Mouse (Mus musculus): ENCODE measurements at regions not wholly inside any gene's neighbourhood (a gene's known extent, or its start where the extent isn't known, plus 50 kb on each side); places are given as distances from the start of the nearest gene placed in this dataset.

GRCm38 (mm10) chr7:124989456-124989855 is 455.0 kb upstream of the Kdm8 start:
- H3K27me3 ChIP-seq (ENCODE audit: control insufficient read depth, insufficient read depth, low read length): no peaks in the 10 kb centered on the region
- peaks cover 4% of the 10 kb centered on the region; the same call in 1 of the 2 replicates for H3K9me3 ChIP-seq (replicated peaks; ENCODE audit: control insufficient read depth, low read length)
- H3K9ac ChIP-seq (ENCODE audit: low read length): no peak overlapping the region
- 59% methylated on average over 5 of the region's 5 CpGs for WGBS
- ATAC-seq (replicated peaks; ENCODE audit: extremely low read depth, insufficient read depth, low FRiP score): no peak
- H3K4me1 ChIP-seq (ENCODE audit: control insufficient read depth, insufficient read depth, low read length): no peaks in the 10 kb centered on the region
- H3K27ac ChIP-seq (ENCODE audit: low read length): no peak overlapping the region
- H3K36me3 ChIP-seq (ENCODE audit: control insufficient read depth, insufficient read depth): no peaks in the 10 kb centered on the region
- H3K4me3 ChIP-seq (ENCODE audit: low read length): no peak overlapping the region
- H3K4me2 ChIP-seq (ENCODE audit: low read depth, low read length): no peak overlapping the region

- no peak overlapping the region for H3K4me2 ChIP-seq (ENCODE audit: low read depth, low read length)
- no peak overlapping the region for H3K9ac ChIP-seq (ENCODE audit: low read length)
- H3K36me3 ChIP-seq (ENCODE audit: control insufficient read depth, insufficient read depth): no peaks in the 10 kb centered on the region
- no peak overlapping the region for H3K27ac ChIP-seq (ENCODE audit: low read length)
- H3K4me1 ChIP-seq (ENCODE audit: control insufficient read depth, insufficient read depth, low read length): no peaks in the 10 kb centered on the region
- whole genome bisulfite sequencing: 54% methylated on average over 13 of the region's 13 CpGs
- no peaks in the 10 kb centered on the region for H3K27me3 ChIP-seq (ENCODE audit: control insufficient read depth, insufficient read depth, low read length)
- no peak for ATAC-seq (replicated peaks; ENCODE audit: extremely low read depth, insufficient read depth, low FRiP score)
- peaks cover 8% of the 10 kb centered on the region; the same call in 1 of the 2 replicates for H3K9me3 ChIP-seq (replicated peaks; ENCODE audit: control insufficient read depth, low read length)
- no peak overlapping the region for H3K4me3 ChIP-seq (ENCODE audit: low read length)
Measured at GRCm38 (mm10) chr7:124990695-124991094, 453.8 kb upstream of the Kdm8 start.

- Histone ChIP-seq H3K4me2 (ENCODE audit: low read depth, low read length) (no peak overlapping the region), H3K36me3 (ENCODE audit: control insufficient read depth, insufficient read depth) (no peaks in the 10 kb centered on the region), H3K4me3 (ENCODE audit: low read length) (no peak overlapping the region), H3K9ac (ENCODE audit: low read length) (no peak overlapping the region), H3K4me1 (ENCODE audit: control insufficient read depth, insufficient read depth, low read length) (no peaks in the 10 kb centered on the region), H3K27ac (ENCODE audit: low read length) (no peak overlapping the region), H3K27me3 (ENCODE audit: control insufficient read depth, insufficient read depth, low read length) (no peaks in the 10 kb centered on the region), H3K9me3 (replicated peaks; ENCODE audit: control insufficient read depth, low read length) (peaks cover 14% of the 10 kb centered on the region; the same call in 1 of the 2 replicates)
- 74% methylated on average over 1 of the region's 1 CpGs for WGBS
- no peak for ATAC-seq (replicated peaks; ENCODE audit: extremely low read depth, insufficient read depth, low FRiP score)
Measured at GRCm38 (mm10) chr7:124996538-124996937, 447.9 kb upstream of the Kdm8 start.

- Histone ChIP-seq H3K36me3 (ENCODE audit: control insufficient read depth, insufficient read depth) (no peaks in the 10 kb centered on the region), H3K27ac (ENCODE audit: low read length) (no peak overlapping the region), H3K9me3 (replicated peaks; ENCODE audit: control insufficient read depth, low read length) (peaks cover 10% of the 10 kb centered on the region; the same call in 1 of the 2 replicates), H3K4me3 (ENCODE audit: low read length) (no peak overlapping the region), H3K9ac (ENCODE audit: low read length) (no peak overlapping the region), H3K4me1 (ENCODE audit: control insufficient read depth, insufficient read depth, low read length) (no peaks in the 10 kb centered on the region), H3K27me3 (ENCODE audit: control insufficient read depth, insufficient read depth, low read length) (no peaks in the 10 kb centered on the region), H3K4me2 (ENCODE audit: low read depth, low read length) (no peak overlapping the region)
- no peak for ATAC-seq (replicated peaks; ENCODE audit: extremely low read depth, insufficient read depth, low FRiP score)
Measured at GRCm38 (mm10) chr7:125000669-125001068, 443.8 kb upstream of the Kdm8 start.

- Histone ChIP-seq H3K9me3 (replicated peaks; ENCODE audit: control insufficient read depth, low read length) (no peaks in the 10 kb centered on the region), H3K4me2 (ENCODE audit: low read depth, low read length) (no peak overlapping the region), H3K4me3 (ENCODE audit: low read length) (no peak overlapping the region), H3K27ac (ENCODE audit: low read length) (no peak overlapping the region), H3K27me3 (ENCODE audit: control insufficient read depth, insufficient read depth, low read length) (no peaks in the 10 kb centered on the region), H3K4me1 (ENCODE audit: control insufficient read depth, insufficient read depth, low read length) (no peaks in the 10 kb centered on the region), H3K36me3 (ENCODE audit: control insufficient read depth, insufficient read depth) (no peaks in the 10 kb centered on the region), H3K9ac (ENCODE audit: low read length) (no peak overlapping the region)
- no peak for ATAC-seq (replicated peaks; ENCODE audit: extremely low read depth, insufficient read depth, low FRiP score)
- 78% methylated on average over 3 of the region's 3 CpGs for WGBS
Measured at GRCm38 (mm10) chr7:125005638-125006037, 438.8 kb upstream of the Kdm8 start.

- WGBS: 61% methylated on average over 1 of the region's 1 CpGs
- no peak for ATAC-seq (replicated peaks; ENCODE audit: extremely low read depth, insufficient read depth, low FRiP score)
Measured at GRCm38 (mm10) chr7:125019259-125019658, 425.2 kb upstream of the Kdm8 start.

GRCm38 (mm10) chr7:125024944-125025343 is 419.5 kb upstream of the Kdm8 start:
- no peak overlapping the region for H3K9ac ChIP-seq (ENCODE audit: low read length)
- no peaks in the 10 kb centered on the region for H3K27me3 ChIP-seq (ENCODE audit: control insufficient read depth, insufficient read depth, low read length)
- H3K4me3 ChIP-seq (ENCODE audit: low read length): no peak overlapping the region
- no peaks in the 10 kb centered on the region for H3K36me3 ChIP-seq (ENCODE audit: control insufficient read depth, insufficient read depth)
- 65% methylated on average over 5 of the region's 5 CpGs for WGBS
- no peak overlapping the region for H3K4me2 ChIP-seq (ENCODE audit: low read depth, low read length)
- no peak overlapping the region for H3K27ac ChIP-seq (ENCODE audit: low read length)
- ATAC-seq (replicated peaks; ENCODE audit: extremely low read depth, insufficient read depth, low FRiP score): no peak
- H3K9me3 ChIP-seq (replicated peaks; ENCODE audit: control insufficient read depth, low read length): peaks cover 6% of the 10 kb centered on the region; the same call in 1 of the 2 replicates
- no peaks in the 10 kb centered on the region for H3K4me1 ChIP-seq (ENCODE audit: control insufficient read depth, insufficient read depth, low read length)

More at GRCm38 (mm10) chr7:125019259-125019658, 425.2 kb upstream of the Kdm8 start:
- H3K9ac ChIP-seq (ENCODE audit: low read length): no peak overlapping the region
- H3K4me1 ChIP-seq (ENCODE audit: control insufficient read depth, insufficient read depth, low read length): no peaks in the 10 kb centered on the region
- no peak overlapping the region for H3K4me2 ChIP-seq (ENCODE audit: low read depth, low read length)
- H3K27me3 ChIP-seq (ENCODE audit: control insufficient read depth, insufficient read depth, low read length): no peaks in the 10 kb centered on the region
- peaks cover 6% of the 10 kb centered on the region; the same call in 1 of the 2 replicates for H3K9me3 ChIP-seq (replicated peaks; ENCODE audit: control insufficient read depth, low read length)
- no peak overlapping the region for H3K27ac ChIP-seq (ENCODE audit: low read length)
- no peak overlapping the region for H3K4me3 ChIP-seq (ENCODE audit: low read length)
- no peaks in the 10 kb centered on the region for H3K36me3 ChIP-seq (ENCODE audit: control insufficient read depth, insufficient read depth)

- H3K36me3 ChIP-seq (ENCODE audit: control insufficient read depth, insufficient read depth): no peaks in the 10 kb centered on the region
- no peak overlapping the region for H3K9ac ChIP-seq (ENCODE audit: low read length)
- ATAC-seq (replicated peaks; ENCODE audit: extremely low read depth, insufficient read depth, low FRiP score): no peak
- no peaks in the 10 kb centered on the region for H3K4me1 ChIP-seq (ENCODE audit: control insufficient read depth, insufficient read depth, low read length)
- no peaks in the 10 kb centered on the region; the same call in 1 of the 2 replicates for H3K9me3 ChIP-seq (replicated peaks; ENCODE audit: control insufficient read depth, low read length)
- H3K27ac ChIP-seq (ENCODE audit: low read length): no peak overlapping the region
- WGBS: 73% methylated on average over 4 of the region's 4 CpGs
- H3K4me3 ChIP-seq (ENCODE audit: low read length): no peak overlapping the region
- H3K27me3 ChIP-seq (ENCODE audit: control insufficient read depth, insufficient read depth, low read length): no peaks in the 10 kb centered on the region
- H3K4me2 ChIP-seq (ENCODE audit: low read depth, low read length): no peak overlapping the region
Measured at GRCm38 (mm10) chr7:125033778-125034177, 410.7 kb upstream of the Kdm8 start.

- H3K27me3 ChIP-seq (ENCODE audit: control insufficient read depth, insufficient read depth, low read length): no peaks in the 10 kb centered on the region
- no peaks in the 10 kb centered on the region for H3K4me1 ChIP-seq (ENCODE audit: control insufficient read depth, insufficient read depth, low read length)
- no peak overlapping the region for H3K4me3 ChIP-seq (ENCODE audit: low read length)
- no peak overlapping the region for H3K9ac ChIP-seq (ENCODE audit: low read length)
- H3K9me3 ChIP-seq (replicated peaks; ENCODE audit: control insufficient read depth, low read length): no peaks in the 10 kb centered on the region; the same call in 1 of the 2 replicates
- ATAC-seq (replicated peaks; ENCODE audit: extremely low read depth, insufficient read depth, low FRiP score): no peak
- WGBS: 76% methylated on average over 5 of the region's 5 CpGs
- no peak overlapping the region for H3K4me2 ChIP-seq (ENCODE audit: low read depth, low read length)
- H3K27ac ChIP-seq (ENCODE audit: low read length): no peak overlapping the region
- H3K36me3 ChIP-seq (ENCODE audit: control insufficient read depth, insufficient read depth): no peaks in the 10 kb centered on the region
Measured at GRCm38 (mm10) chr7:125034196-125034595, 410.3 kb upstream of the Kdm8 start.

Data from heart, embryonic 16.5 days (tissue).